Mouse (Mus musculus) brain, embryonic 14.5 days (tissue): Measurements from ENCODE around the gene Gpc3.

Experiments used
- CTCF ChIP-seq: fragments of 200-500 bp; IDR thresholded peaks from 2 replicates; pipeline ENCODE4 v1.5.1; 2012; ENCODE audit warnings: inconsistent platforms, mild to moderate bottlenecking, moderate library complexity, borderline replicate concordance; ENCODE audit not compliant: insufficient read depth, insufficient read length; ENCODE audit errors: extremely low read depth
- POLR2A ChIP-seq: fragments of 200-500 bp; IDR thresholded peaks from 2 replicates; pipeline ENCODE4 v1.6.1; 2012; ENCODE audit warnings: mild to moderate bottlenecking, inconsistent platforms, borderline replicate concordance; ENCODE audit not compliant: poor library complexity, insufficient read depth, insufficient read length, severe bottlenecking; ENCODE audit errors: extremely low read depth

DNA sequence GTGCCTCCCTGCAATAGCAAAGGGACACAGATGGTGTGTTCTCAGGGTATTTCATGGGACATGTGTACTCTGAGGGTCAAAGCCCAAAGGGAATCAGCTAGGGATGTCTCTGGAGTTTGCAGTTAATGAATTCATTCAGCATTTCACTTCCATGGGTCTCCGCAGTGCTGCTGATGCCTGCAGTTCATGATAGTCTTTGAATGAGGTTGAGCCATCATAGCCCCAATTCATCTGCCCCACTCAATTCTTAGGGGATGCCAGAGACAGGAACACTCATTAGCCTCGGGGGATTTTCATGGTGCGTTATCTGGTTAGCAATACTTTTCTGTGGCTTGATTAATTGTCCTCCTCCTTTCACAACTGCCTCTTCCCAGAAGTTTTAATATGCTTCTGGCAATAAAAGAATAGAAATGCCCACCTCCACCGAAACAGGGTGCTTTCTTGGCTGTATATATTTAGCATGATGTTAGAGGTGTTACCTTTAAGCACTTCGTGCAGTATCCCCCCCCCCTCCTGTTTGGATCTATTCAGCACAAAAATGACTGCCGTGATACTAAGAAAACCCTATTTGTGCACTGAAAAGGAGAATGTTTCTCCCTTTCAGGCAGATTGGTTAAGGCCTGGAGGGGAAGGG, 244.3 kb downstream of the Gpc3 start:
- TF ChIP-seq POLR2A (no peak), CTCF (no peak)
